Mouse (Mus musculus): ENCODE results near the gene Brd9. TPM values are rescaled to one million over a fixed set of nuclear protein-coding genes. Genes with fewer than 3 reads are reported as not detected.

The Brd9 gene
- 10 to 100 TPM; 50.4 to 63.1 TPM for polyA plus RNA-seq (2017; shearing (Covaris generic))

- peak; percentile 88 for ATAC-seq
Observed at GRCm38 (mm10) chr13:73937321-73938176, at the start of gene Brd9, which contains the start of gene Trip13. Brd9 (plus strand) TSS chr13:73937811. Trip13 (minus strand) TSS chr13:73937784.

- no peak for ATAC-seq
Observed at GRCm38 (mm10) chr13:73892493-73893178, 45.0 kb upstream of the Brd9 start.

- ATAC-seq = no peak
Observed at GRCm38 (mm10) chr13:73897561-73897960, 40.0 kb upstream of the Brd9 start.

- no peak for ATAC-seq
Observed at GRCm38 (mm10) chr13:73907136-73907535, 30.5 kb upstream of the Brd9 start.

- ATAC-seq = peak; percentile 88
Observed at GRCm38 (mm10) chr13:73907683-73908412, 29.8 kb upstream of the Brd9 start.

- no peak for ATAC-seq
Observed at GRCm38 (mm10) chr13:73913066-73913465, 24.5 kb upstream of the Brd9 start.

- no peak for ATAC-seq
Observed at GRCm38 (mm10) chr13:73932201-73932600, 5.4 kb upstream of the Brd9 start.

GRCm38 (mm10) chr13:73936938-73937320, 682 bp upstream of the Brd9 start:
- ATAC-seq = no peak

GRCm38 (mm10) chr13:73938177-73938560, 558 bp downstream of the Brd9 start:
- peak; percentile 29 for ATAC-seq

- no peak for ATAC-seq
Observed at GRCm38 (mm10) chr13:73939101-73939500, 1.5 kb downstream of the Brd9 start.

- no peak for ATAC-seq
Observed at GRCm38 (mm10) chr13:73944606-73945005, 7.0 kb downstream of the Brd9 start.

GRCm38 (mm10) chr13:73953551-73954130, 16.0 kb downstream of the Brd9 start:
- no peak for ATAC-seq

- no peak for ATAC-seq
Observed at GRCm38 (mm10) chr13:73954666-73955065, 17.1 kb downstream of the Brd9 start.

- no peak for ATAC-seq
Observed at GRCm38 (mm10) chr13:73955531-73955930, 17.9 kb downstream of the Brd9 start.

GRCm38 (mm10) chr13:73960117-73960652, 22.6 kb downstream of the Brd9 start:
- no peak for ATAC-seq

- ATAC-seq = no peak
Observed at GRCm38 (mm10) chr13:73961177-73961576, 23.6 kb downstream of the Brd9 start.

- ATAC-seq = no peak
Observed at GRCm38 (mm10) chr13:73963551-73963950, 25.9 kb downstream of the Brd9 start, which contains the start of gene Zdhhc11. Zdhhc11 (plus strand) TSS chr13:73963851.

- ATAC-seq = peak; percentile 57
Observed at GRCm38 (mm10) chr13:73970545-73971448, 33.2 kb downstream of the Brd9 start.

GRCm38 (mm10) chr13:73974523-73974922, 36.9 kb downstream of the Brd9 start:
- ATAC-seq = no peak

- no peak for ATAC-seq
Observed at GRCm38 (mm10) chr13:73976935-73977334, 39.3 kb downstream of the Brd9 start.

GRCm38 (mm10) chr13:73990325-73990724, 52.7 kb downstream of the Brd9 start:
- no peak for ATAC-seq

Measured in activated CD4-positive, CD25-positive, alpha-beta regulatory T cell, adult 4 months (primary cell).